Mouse (Mus musculus) embryonic facial prominence, embryonic 14.5 days (tissue): ENCODE measurements at regions not wholly inside any gene's neighbourhood (a gene's known extent, or its start where the extent isn't known, plus 50 kb on each side); places are given as distances from the start of the nearest gene placed in this dataset.

Source experiments
- ATAC-seq: fragments of 200-750 bp; cut with Nextera tagmentation; 2 replicates; pipeline ENCODE4 v1.8.0; 2017; ENCODE audit warnings: low read depth, moderate number of reproducible peaks, moderate TSS enrichment
- DNase-seq: peaks from one replicate; pipeline ENCODE4 v3.0.0-alpha.2; 2015; ENCODE audit warnings: low spot score
- H3K27ac ChIP-seq: fragments of 300-500 bp; sonication (generic); replicated peaks from 2 replicates; pipeline ENCODE4 v1.5.1; 2014; ENCODE audit warnings: low read depth, mild to moderate bottlenecking, low read length, moderate library complexity
- H3K27me3 ChIP-seq: fragments of 300-500 bp; sonication (generic); replicated peaks from 2 replicates; pipeline ENCODE4 v1.6.1; 2014; ENCODE audit warnings: low read length; ENCODE audit not compliant: control insufficient read depth, insufficient read depth
- H3K36me3 ChIP-seq: fragments of 300-500 bp; sonication (generic); 2 replicates; pipeline ENCODE4 v1.6.1; 2014; ENCODE audit warnings: low read length, mixed read lengths; ENCODE audit not compliant: control insufficient read depth, insufficient read depth
- H3K4me1 ChIP-seq: fragments of 300-500 bp; sonication (generic); 2 replicates; pipeline ENCODE4 v1.6.1; 2014; ENCODE audit warnings: antibody characterized with exemption, low read length; ENCODE audit not compliant: control insufficient read depth, insufficient read depth
- H3K4me2 ChIP-seq: fragments of 300-500 bp; sonication (generic); 2 replicates; pipeline ENCODE4 v1.6.1; 2014; ENCODE audit warnings: low read depth, mild to moderate bottlenecking, low read length, moderate library complexity, mixed read lengths
- H3K4me3 ChIP-seq: fragments of 300-500 bp; sonication (generic); 2 replicates; pipeline ENCODE4 v1.5.1; 2014; ENCODE audit warnings: low read depth, mild to moderate bottlenecking, low read length
- H3K9ac ChIP-seq: fragments of 300-500 bp; sonication (generic); 2 replicates; pipeline ENCODE4 v1.6.1; 2014; ENCODE audit warnings: low read depth, mild to moderate bottlenecking, low read length, moderate library complexity, mixed read lengths
- H3K9me3 ChIP-seq: fragments of 300-500 bp; sonication (generic); 2 replicates; pipeline ENCODE4 v1.6.1; 2016; ENCODE audit warnings: low read length; ENCODE audit not compliant: control insufficient read depth
- WGBS: fragments of 180-500 bp; shearing (Covaris S2); extraction: QIAGEN DNeasy Blood & Tissue Kit; methylation state at CpG from one replicate; pipeline ENCODE4 v1.1.7; 2014; 5-methylcytosine and 5-hydroxymethylcytosine counted together

GRCm38 (mm10) chr16:74609564-74609963, 197.9 kb upstream of the Robo2 start:
- no peak overlapping the region for H3K4me3 ChIP-seq
- ATAC-seq (no peak), DNase-seq (no peak)
- 83% methylated on average over 4 of the region's 4 CpGs for WGBS
- no peak overlapping the region for H3K9ac ChIP-seq
- H3K27me3 ChIP-seq = no peaks in the 10 kb centered on the region
- H3K9me3 ChIP-seq = no peaks in the 10 kb centered on the region
- H3K4me1 ChIP-seq = peaks cover 4% of the 10 kb centered on the region; the same call in 1 of the 2 replicates
- H3K36me3 ChIP-seq = no peaks in the 10 kb centered on the region
- H3K27ac ChIP-seq = no peak overlapping the region
- no peak overlapping the region for H3K4me2 ChIP-seq

GRCm38 (mm10) chr16:74598361-74598760, 186.7 kb upstream of the Robo2 start:
- Histone ChIP-seq H3K4me1 (no peaks in the 10 kb centered on the region), H3K4me2 (no peak overlapping the region), H3K36me3 (no peaks in the 10 kb centered on the region), H3K27ac (no peak overlapping the region), H3K27me3 (no peaks in the 10 kb centered on the region), H3K9me3 (no peaks in the 10 kb centered on the region), H3K4me3 (no peak overlapping the region), H3K9ac (no peak overlapping the region)
- no peak for DNase-seq
- WGBS = 51% methylated on average over 1 of the region's 1 CpGs
- no peak for ATAC-seq

- Histone ChIP-seq H3K9ac (no peak overlapping the region), H3K4me1 (no peaks in the 10 kb centered on the region), H3K4me3 (no peak overlapping the region), H3K27ac (no peak overlapping the region), H3K9me3 (no peaks in the 10 kb centered on the region), H3K36me3 (no peaks in the 10 kb centered on the region), H3K27me3 (no peaks in the 10 kb centered on the region), H3K4me2 (no peak overlapping the region)
- DNase-seq (peak; percentile 29), ATAC-seq (no peak)
- 65% methylated on average over 4 of the region's 4 CpGs for WGBS
These were observed 186.2 kb upstream of the Robo2 start for GRCm38 (mm10) chr16:74597735-74598340.

- ATAC-seq (no peak), DNase-seq (no peak)
- no peak overlapping the region for H3K27ac ChIP-seq
- H3K4me2 ChIP-seq = no peak overlapping the region
- H3K9ac ChIP-seq = no peak overlapping the region
- H3K27me3 ChIP-seq = no peaks in the 10 kb centered on the region
- no peak overlapping the region for H3K4me3 ChIP-seq
- H3K9me3 ChIP-seq = no peaks in the 10 kb centered on the region
- H3K4me1 ChIP-seq = no peaks in the 10 kb centered on the region
- no peaks in the 10 kb centered on the region for H3K36me3 ChIP-seq
- WGBS = 61% methylated on average over 4 of the region's 4 CpGs
These were observed 180.3 kb upstream of the Robo2 start for GRCm38 (mm10) chr16:74591896-74592295.

- DNase-seq (no peak), ATAC-seq (no peak)
- H3K4me2 ChIP-seq = no peak overlapping the region
- H3K36me3 ChIP-seq = no peaks in the 10 kb centered on the region
- no peaks in the 10 kb centered on the region for H3K4me1 ChIP-seq
- WGBS = 84% methylated on average over 4 of the region's 4 CpGs
- H3K27me3 ChIP-seq = no peaks in the 10 kb centered on the region
- no peak overlapping the region for H3K27ac ChIP-seq
- H3K9ac ChIP-seq = no peak overlapping the region
- H3K4me3 ChIP-seq = no peak overlapping the region
- H3K9me3 ChIP-seq = no peaks in the 10 kb centered on the region
These were observed 171.2 kb upstream of the Robo2 start for GRCm38 (mm10) chr16:74582645-74583423.

- DNase-seq (no peak), ATAC-seq (peak; percentile 70; the same call in 1 of the 2 replicates)
- H3K4me1 ChIP-seq = no peaks in the 10 kb centered on the region
- 64% methylated on average over 5 of the region's 5 CpGs for WGBS
- no peak overlapping the region for H3K4me3 ChIP-seq
- no peaks in the 10 kb centered on the region for H3K9me3 ChIP-seq
- H3K9ac ChIP-seq = no peak overlapping the region
- H3K27ac ChIP-seq = no peak overlapping the region
- H3K27me3 ChIP-seq = no peaks in the 10 kb centered on the region
- H3K36me3 ChIP-seq = no peaks in the 10 kb centered on the region
- no peak overlapping the region for H3K4me2 ChIP-seq
These were observed 136.7 kb upstream of the Robo2 start for GRCm38 (mm10) chr16:74548374-74548773.

- Histone ChIP-seq H3K9me3 (no peaks in the 10 kb centered on the region), H3K9ac (no peak overlapping the region), H3K4me3 (no peak overlapping the region), H3K36me3 (no peaks in the 10 kb centered on the region), H3K4me1 (no peaks in the 10 kb centered on the region), H3K4me2 (no peak overlapping the region), H3K27me3 (no peaks in the 10 kb centered on the region), H3K27ac (no peak overlapping the region)
- DNase-seq (no peak), ATAC-seq (no peak)
- 69% methylated on average over 2 of the region's 2 CpGs for WGBS
These were observed 118.9 kb upstream of the Robo2 start for GRCm38 (mm10) chr16:74530531-74530930.

GRCm38 (mm10) chr16:74528245-74528644, 116.6 kb upstream of the Robo2 start:
- ATAC-seq = peak; percentile 63; the same call in 1 of the 2 replicates
- 36% methylated on average over 3 of the region's 3 CpGs for WGBS
- Histone ChIP-seq H3K9ac (no peak overlapping the region), H3K4me2 (no peak overlapping the region), H3K4me3 (no peak overlapping the region), H3K9me3 (no peaks in the 10 kb centered on the region), H3K27me3 (no peaks in the 10 kb centered on the region), H3K36me3 (no peaks in the 10 kb centered on the region), H3K27ac (no peak overlapping the region), H3K4me1 (no peaks in the 10 kb centered on the region)
- peak; percentile 23 for DNase-seq

- Histone ChIP-seq H3K4me2 (no peak overlapping the region), H3K36me3 (no peaks in the 10 kb centered on the region), H3K4me1 (no peaks in the 10 kb centered on the region), H3K4me3 (no peak overlapping the region), H3K27ac (no peak overlapping the region), H3K27me3 (no peaks in the 10 kb centered on the region), H3K9me3 (no peaks in the 10 kb centered on the region), H3K9ac (no peak overlapping the region)
- peak; percentile 87 for DNase-seq
- ATAC-seq = peak; percentile 62
- WGBS = 36% methylated on average over 1 of the region's 1 CpGs
These were observed 114.9 kb upstream of the Robo2 start for GRCm38 (mm10) chr16:74526521-74526920.
